Mouse (Mus musculus) megakaryocyte progenitor cell, adult 5-6 weeks (primary cell): ENCODE measurements around the gene Gm45716. TPM values are rescaled to one million over a fixed set of nuclear protein-coding genes. Genes with fewer than 3 reads are reported as not detected.
"Not testable (repeated sequence)": the region's sequence is repeated elsewhere in the genome, so short reads cannot be mapped to it uniquely, and the experiment has no call there.

Experiments
- ATAC-seq: replicated peaks from 2 replicates; pipeline ENCODE4 v1.8.0; 2016; ENCODE audit warnings: mild to moderate bottlenecking, moderate TSS enrichment, inconsistent platforms; ENCODE audit not compliant: poor library complexity
- total RNA-seq, 2 experiments: library from RNA; stranded (forward) in 1 of 2; stranded (reverse) in 1 of 2; fragments of 157-497, 149-512 nt in 1 of 2; fragments of 200-1000 nt in 1 of 2; gene quantifications; 2 replicates each; pipeline versions ENCODE4 v1.2.3 to v1.2.4; 2015 to 2017

Gm45716 gene
- total RNA-seq, 2 experiments from 2014 or later, result 4.5 to 12.2 TPM

DNA sequence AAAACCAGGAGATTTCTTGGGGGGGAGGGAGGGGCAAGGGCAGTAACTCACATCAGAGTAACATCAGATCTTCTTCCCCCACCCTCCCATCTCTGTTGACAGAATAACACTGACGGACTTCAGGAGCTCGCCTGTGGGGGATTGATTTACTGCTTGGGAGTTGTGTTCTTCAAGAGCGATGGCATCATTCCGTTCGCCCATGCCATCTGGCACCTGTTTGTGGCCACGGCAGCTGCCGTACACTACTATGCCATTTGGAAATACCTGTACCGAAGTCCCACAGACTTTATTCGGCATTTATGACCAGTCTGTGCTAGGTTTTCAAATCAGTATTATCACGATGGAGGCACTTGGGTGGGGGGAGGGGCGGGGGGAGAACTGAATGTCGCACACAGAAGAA, 89.1 kb downstream of the Gm45716 start:
- no peak for ATAC-seq

GRCm38 (mm10) chr11:90280069-90280468, 92.6 kb downstream of the Gm45716 start:
- ATAC-seq, result no peak

DNA sequence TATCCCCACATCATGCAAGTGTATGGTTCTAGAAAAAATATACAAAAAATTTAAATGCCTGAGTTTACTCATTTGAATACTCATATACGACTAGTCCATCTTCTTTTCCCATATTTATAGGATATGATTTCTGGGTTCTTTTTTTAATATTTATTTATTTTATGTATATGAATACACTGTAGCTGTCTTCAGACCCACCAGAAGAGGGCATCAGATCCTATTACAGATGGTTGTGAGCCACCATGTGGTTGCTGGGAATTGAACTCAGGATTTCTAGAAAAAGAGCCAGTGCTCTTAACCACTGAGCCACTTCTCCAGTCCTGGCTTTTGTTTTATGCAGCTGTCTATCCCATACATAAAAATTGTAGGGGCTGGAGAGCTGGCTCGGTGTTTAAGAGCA, 94.5 kb downstream of the Gm45716 start:
- not testable (repeated sequence) for ATAC-seq

GRCm38 (mm10) chr11:90283159-90283558, 95.7 kb downstream of the Gm45716 start:
- ATAC-seq, result 0 out of 2 replicates have a peak, but pooled peaks have one; percentile 35

DNA sequence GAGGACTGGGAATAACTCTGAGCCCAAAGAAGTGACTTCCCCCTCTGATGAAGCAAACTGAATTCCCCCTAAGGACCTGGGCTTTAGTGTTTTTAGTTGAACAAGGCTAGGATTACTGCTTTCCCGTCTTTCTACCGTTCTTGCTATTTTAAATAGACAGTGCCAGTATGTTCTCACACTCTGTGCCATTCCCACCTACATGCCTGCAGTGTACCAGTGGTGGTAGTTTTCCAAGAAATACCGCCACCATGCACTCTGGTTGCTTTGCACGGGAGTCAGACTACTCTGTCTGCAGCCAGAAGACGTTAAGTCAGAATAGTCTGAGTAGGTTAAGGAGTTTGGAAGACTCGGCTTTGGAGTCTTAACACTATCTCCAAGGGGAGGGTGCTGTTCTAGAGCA, 96.1 kb downstream of the Gm45716 start:
- no peak for ATAC-seq

DNA sequence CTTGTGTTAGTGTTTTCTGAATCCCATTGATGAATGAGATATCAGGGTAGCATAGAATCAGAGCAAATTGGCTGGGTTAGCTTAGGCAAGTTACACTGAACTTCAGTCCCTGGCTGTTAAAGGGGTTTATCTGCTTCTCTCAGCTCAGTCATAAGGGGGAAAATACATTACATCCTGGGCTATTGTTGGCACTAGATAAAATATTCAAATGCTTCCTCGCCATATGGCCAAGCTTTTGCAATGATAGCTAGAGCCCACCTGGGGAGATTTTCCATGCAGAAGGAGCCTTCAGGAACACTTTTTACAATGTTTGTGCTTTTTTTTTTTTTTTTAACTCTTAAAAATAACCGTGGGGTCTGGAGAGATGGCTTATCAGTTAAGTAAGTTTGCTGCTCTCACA, 96.6 kb downstream of the Gm45716 start:
- no peak for ATAC-seq

DNA sequence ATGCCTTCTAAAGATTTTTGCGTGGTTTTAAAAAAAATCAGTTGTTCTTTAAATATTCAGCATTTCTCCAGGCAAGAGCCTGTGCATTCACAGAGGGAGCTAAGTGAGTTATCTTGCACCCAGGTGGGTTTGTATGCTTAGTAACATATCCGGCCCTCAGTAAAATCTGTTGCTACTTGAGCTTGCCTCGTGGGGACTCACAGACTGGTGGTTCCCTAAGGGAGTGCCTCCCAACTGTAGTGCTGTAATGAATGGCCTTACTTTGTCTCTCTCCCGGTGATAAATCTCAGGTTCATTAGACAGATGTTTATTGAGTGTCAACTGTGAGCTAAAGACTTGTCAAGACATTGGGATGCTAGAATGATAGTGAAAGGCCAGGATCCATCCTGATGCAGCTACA, 97.1 kb downstream of the Gm45716 start:
- no peak for ATAC-seq

DNA sequence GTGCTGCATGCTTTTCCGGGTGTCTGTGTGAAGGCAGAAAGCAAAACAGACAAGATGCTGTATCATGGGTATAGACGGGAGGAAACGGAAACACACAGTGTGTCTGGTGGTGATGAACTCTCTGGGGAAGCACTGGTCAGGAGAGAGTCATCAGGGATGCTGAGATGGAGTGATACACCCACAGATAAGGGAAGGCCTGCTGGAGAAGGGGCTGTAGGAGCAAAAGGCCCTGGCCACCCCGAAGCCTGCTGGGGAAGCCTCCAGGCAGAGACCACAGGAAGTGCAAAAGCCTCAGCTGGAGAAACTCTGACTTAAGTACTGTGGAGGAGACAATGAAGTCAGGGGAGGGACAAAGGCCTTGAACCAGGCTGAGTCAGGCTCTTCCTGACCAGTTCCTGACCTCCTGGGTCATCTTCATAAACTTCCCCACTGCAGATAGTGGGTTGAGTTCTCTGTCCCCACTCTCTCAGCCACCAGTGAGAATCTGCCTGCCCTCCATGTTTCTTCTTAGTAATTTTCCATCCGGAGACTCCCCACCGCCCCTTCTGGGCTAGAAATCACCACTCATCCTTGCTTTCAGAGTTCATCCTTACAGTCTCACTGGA, 99.2 kb downstream of the Gm45716 start:
- ATAC-seq, result no peak

DNA sequence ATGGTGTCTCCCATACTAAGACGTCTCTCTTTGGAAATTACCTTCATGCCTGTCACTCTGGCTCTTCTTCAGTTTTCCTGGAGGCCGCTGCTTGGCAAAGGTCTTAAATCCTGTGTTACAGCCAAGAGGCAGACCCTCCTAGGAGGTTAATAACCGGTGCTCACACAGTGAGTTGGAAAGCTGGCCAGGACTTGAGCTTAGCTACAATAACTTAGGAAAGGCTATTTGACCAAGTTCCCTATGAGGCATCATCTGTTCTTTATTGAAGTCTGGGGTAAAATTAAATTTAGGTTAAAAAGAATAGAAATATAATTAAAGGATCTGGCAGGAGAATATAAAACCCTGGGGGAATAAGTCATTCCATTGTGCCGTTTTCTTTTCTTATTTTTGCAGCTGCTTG, 103.7 kb downstream of the Gm45716 start:
- ATAC-seq, result no peak

- ATAC-seq, result no peak
These were observed 105.3 kb downstream of the Gm45716 start for GRCm38 (mm10) chr11:90292766-90293165.

DNA sequence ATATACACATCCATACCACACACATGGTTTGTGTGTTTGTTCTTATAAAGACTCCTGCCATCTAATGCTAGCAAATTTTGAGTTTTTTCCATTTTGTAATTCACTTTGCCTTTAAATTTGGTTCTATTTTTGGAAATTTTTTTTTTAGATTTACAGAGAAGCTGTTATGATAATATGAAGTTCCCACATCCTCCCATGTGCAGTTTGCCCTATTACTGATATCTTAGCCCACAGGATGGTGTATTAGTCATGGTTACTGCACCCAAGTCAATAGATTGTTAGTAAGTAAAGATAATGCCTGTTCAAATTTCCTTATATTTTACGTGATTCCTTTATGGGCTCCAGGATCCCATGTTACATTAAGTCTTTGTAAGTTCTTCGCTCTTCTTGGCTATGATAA, 107.1 kb downstream of the Gm45716 start:
- 0 out of 2 replicates have a peak, but pooled peaks have one; percentile 17 for ATAC-seq

Other genes with a start within 250 kb of the Gm45716 start
- gene Pctp, start 184.8 kb upstream of the Gm45716 start, total RNA-seq (2015), result 14.3 and 17.8 TPM in 2 replicates
- gene Pctp, start 184.8 kb upstream of the Gm45716 start, total RNA-seq (2017), result 24.9 and 25.4 TPM in 2 replicates
- 0.22 TPM in 1 of 2 replicates, not detected in the other for gene Tmem100, start 157.3 kb upstream of the Gm45716 start, total RNA-seq (2015)
- 0.17 TPM in 1 of 2 replicates, not detected in the other for gene Tmem100, start 157.3 kb upstream of the Gm45716 start, total RNA-seq (2017)
- 19.0 and 20.5 TPM in 2 replicates for gene Mmd, start 61.8 kb downstream of the Gm45716 start, total RNA-seq (2015)
- 16.0 and 17.7 TPM in 2 replicates for gene Mmd, start 61.8 kb downstream of the Gm45716 start, total RNA-seq (2017)
- gene Hlf, start 203.2 kb downstream of the Gm45716 start, total RNA-seq (2015), result 17.7 and 20.0 TPM in 2 replicates
- 2.5 and 13.2 TPM in 2 replicates for gene Hlf, start 203.2 kb downstream of the Gm45716 start, total RNA-seq (2017)